Mouse (Mus musculus): ENCODE data around the gene Smg8.
"Not testable (repeated sequence)": the region's sequence is repeated elsewhere in the genome, so short reads cannot be mapped to it uniquely, and the experiment has no call there.

Gene Smg8

DNA sequence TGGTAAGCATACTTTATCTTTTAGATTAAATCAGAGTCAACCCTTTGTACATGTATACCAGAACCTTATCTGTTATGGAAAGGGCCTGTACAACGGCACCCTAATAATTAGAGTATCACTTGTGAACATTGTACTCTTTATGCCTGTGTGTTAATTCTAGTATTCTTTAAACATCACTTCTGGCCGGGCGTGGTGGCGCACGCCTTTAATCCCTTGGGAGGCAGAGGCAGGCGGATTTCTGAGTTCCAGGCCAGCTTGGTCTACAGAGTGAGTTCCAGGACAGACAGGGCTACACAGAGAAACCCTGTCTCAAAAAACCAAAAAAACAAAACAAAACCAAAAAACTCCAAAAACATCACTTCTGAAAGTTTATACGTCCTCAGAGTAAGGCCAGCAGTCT is 37.7 kb downstream of the Smg8 start:
- ATAC-seq (ENCODE audit: insufficient number of reproducible peaks, low FRiP score, low TSS enrichment), result not testable (repeated sequence)

DNA sequence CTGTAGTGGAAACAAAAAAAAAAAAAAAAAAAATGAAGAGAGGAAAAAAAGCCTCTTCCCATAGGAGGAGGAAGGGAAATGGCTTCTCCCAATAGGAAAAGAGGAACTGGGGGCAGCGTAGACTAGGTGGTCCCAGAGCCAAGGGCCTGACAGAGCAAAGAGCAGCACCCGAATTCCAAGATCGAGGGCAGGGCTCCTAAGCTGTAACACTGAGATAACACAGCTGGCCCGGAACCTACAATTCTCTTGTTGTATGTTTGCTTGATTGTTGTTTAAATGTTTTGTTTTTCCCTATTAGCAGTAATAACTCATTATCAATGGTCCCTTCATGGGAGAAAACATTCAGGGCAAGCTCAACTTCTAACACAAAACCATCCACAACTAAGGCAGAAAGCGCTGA is 39.6 kb downstream of the Smg8 start:
- no peak for ATAC-seq (ENCODE audit: insufficient number of reproducible peaks, low FRiP score, low TSS enrichment)

DNA sequence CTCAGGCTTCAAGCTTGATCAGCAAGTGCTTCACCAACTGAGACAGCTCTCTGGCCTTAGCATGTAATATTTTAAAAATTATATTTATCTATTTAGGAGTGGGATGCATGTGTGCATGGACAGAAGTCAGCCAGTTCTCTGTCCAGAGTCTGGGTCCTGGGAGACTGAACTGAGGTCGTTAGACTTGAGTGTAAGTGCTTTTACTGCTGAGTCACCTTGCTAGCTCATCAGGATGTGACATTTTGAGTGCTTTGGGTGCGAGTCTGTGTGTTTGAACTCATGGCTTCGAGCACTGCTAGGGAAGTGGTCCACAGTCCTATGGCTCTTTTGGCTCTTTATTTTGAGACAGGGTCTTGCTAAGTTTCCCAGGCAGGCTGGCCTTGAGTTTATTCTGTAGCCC is 43.5 kb downstream of the Smg8 start:
- no peak for ATAC-seq (ENCODE audit: insufficient number of reproducible peaks, low FRiP score, low TSS enrichment)

DNA sequence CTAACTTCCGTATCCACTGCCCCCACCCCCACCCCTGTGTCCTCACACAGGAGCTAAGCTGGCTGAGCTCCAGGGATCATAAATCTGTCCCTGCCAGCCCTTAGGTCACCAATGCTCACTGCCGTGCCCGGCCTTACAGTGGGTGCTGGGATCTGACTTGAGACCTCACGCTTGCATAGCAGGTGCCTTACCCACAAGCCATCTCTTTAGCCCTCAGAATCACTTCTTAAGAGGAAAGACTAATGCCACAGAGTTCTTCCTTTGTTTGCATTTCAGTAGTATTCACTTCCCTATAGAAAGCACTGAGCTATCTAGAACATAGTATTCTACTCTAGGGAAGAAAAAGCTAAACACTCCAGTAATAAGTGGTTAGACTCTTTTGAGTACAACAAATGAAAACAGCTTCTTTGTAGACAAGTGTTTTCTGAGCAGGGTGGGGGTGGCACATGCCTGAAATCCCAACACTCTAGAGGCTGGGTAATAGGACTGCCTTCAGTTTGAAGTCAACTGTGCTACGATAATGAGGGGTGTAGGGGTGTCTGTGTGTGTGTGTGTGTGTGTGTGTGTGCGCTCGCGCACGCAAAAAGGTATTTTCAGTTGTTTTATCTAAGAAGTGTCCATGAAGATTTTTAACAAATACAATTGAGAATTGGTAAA is 47.1 kb downstream of the Smg8 start:
- ATAC-seq (ENCODE audit: insufficient number of reproducible peaks, low FRiP score, low TSS enrichment), result no peak

DNA sequence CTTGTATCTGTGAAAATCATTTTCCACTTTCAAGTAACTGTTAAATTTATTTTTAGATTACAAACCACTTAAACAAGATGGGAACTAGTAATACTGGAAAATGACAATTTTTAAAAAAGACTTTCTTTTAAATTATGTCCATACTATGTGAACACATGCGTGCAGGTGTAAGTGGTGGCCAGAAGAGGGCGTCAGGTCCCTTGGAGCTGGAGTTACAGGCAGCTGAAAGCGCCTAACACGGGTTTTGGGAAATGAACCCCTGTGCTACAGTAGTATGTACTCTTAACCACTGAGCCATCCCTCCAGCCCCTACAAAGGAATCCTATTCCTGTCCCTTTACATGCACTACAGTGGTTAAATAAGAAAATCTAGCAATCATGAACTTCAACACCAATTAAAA is 50.4 kb downstream of the Smg8 start:
- no peak for ATAC-seq (ENCODE audit: insufficient number of reproducible peaks, low FRiP score, low TSS enrichment)

DNA sequence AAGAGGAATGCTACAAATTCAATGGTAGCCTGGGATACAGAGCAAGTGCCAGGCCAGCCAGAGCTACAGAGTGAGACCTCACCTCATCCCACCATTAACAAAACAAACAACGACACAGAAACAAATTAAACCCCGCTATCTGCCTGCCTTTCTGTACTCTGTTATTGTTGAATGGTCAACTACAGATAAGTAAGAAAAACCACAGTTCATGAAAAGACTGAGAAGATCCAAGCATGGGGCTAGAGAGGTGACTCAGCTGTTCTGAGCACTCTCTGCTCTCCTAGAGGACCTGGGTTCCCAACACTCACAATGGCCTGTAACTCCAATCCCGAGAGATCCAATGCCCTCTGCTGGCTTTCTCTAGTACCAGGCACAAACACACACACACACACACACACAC is 58.4 kb downstream of the Smg8 start:
- ATAC-seq (ENCODE audit: insufficient number of reproducible peaks, low FRiP score, low TSS enrichment), result no peak
